Mouse (Mus musculus) neural tube, embryonic 13.5 days (tissue): ENCODE data around the gene Zfp213. TPM values are rescaled to one million over a fixed set of nuclear protein-coding genes. Genes with fewer than 3 reads are reported as not detected.
"Not testable (repeated sequence)": the region's sequence is repeated elsewhere in the genome, so short reads cannot be mapped to it uniquely, and the experiment has no call there.

Experiments used
- ATAC-seq: fragments of 200-750 bp; cut with Nextera tagmentation; 2 replicates; pipeline ENCODE4 v1.8.0; 2017; ENCODE audit warnings: low read depth, mild to moderate bottlenecking, moderate TSS enrichment, moderate library complexity
- H3K27ac ChIP-seq: fragments of 300-500 bp; sonication (generic); replicated peaks from 2 replicates; pipeline ENCODE4 v1.5.1; 2015; ENCODE audit warnings: moderate library complexity, mild to moderate bottlenecking, inconsistent platforms
- H3K27me3 ChIP-seq: fragments of 300-500 bp; sonication (generic); 2 replicates; pipeline ENCODE4 v1.6.1; 2015; ENCODE audit warnings: mild to moderate bottlenecking, inconsistent platforms
- H3K36me3 ChIP-seq: fragments of 300-500 bp; sonication (generic); 2 replicates; pipeline ENCODE4 v1.6.1; 2015; ENCODE audit warnings: mild to moderate bottlenecking, inconsistent platforms
- H3K4me1 ChIP-seq: fragments of 300-500 bp; sonication (generic); replicated peaks from 2 replicates; pipeline ENCODE4 v1.6.1; 2015; ENCODE audit warnings: inconsistent platforms
- H3K4me2 ChIP-seq: fragments of 300-500 bp; sonication (generic); 2 replicates; pipeline ENCODE4 v1.6.1; 2015; ENCODE audit warnings: inconsistent platforms, mild to moderate bottlenecking, moderate library complexity
- H3K4me3 ChIP-seq: fragments of 300-500 bp; sonication (generic); 2 replicates; pipeline ENCODE4 v1.5.1; 2015; ENCODE audit warnings: mild to moderate bottlenecking, inconsistent platforms
- H3K9ac ChIP-seq: fragments of 300-500 bp; sonication (generic); 2 replicates; pipeline ENCODE4 v1.6.1; 2015; ENCODE audit warnings: moderate library complexity, mild to moderate bottlenecking, inconsistent platforms
- H3K9me3 ChIP-seq: fragments of 300-500 bp; sonication (generic); 2 replicates; pipeline ENCODE4 v1.6.1; 2016; ENCODE audit warnings: inconsistent platforms
- WGBS: fragments of 180-500 bp; shearing (Covaris S2); methylation state at CpG from one replicate; pipeline ENCODE4 v1.1.7; 2015; 5-methylcytosine and 5-hydroxymethylcytosine counted together
- polyA plus RNA-seq: library from polyadenylated mRNA; unstranded; fragments of >200 nt; fragmentation: Nextera tagmentation; extraction: Ambion mirVana; gene quantifications from 2 replicates; pipeline ENCODE4 v1.2.1, GENCODE M21; 2015

Zfp213 gene
- polyA plus RNA-seq, 1 experiment from 2014 or later: 17.8 TPM

DNA sequence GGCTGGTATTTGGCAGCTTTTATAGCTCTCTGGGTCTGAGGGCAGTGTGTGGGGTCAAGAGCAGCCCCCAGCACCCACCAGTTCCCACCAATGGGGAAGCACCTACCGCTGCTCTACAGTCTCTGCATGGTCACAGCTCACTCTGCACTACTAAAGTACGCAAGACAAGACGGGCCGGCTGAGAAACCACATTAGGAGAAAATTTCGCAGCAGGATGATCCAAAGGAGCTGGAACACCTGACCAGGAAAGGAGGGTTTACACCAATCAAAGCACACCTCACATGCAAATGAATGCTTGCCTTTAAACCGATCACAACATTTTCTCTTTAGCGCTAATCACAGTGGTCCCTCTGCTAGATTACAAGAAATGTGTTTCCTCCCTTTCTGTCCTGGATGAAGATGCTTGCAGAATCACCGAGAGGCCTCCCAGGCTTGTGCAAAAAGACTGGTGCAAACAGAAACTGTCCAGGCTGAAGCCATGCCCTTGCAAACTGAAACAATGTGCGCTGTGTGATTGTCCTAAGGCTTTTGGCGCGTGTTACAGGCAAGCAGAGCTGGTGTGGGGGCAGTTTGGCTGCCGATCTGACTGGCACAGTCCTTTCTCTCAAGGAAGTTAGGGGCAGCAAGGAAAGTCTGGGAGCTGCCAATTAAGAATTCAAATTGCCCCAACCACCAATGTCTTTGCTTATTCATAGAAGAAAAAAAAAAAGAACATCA lies 21.9 kb downstream of the Zfp213 start:
- Histone ChIP-seq H3K4me3 (peak overlapping the region; percentile 16; the same call in 1 of the 2 replicates), H3K4me2 (peak overlapping the region; percentile 41), H3K9ac (0 out of 2 replicates have a peak overlapping the region, but pooled peaks have one; percentile 23), H3K9me3 (no peaks in the 10 kb centered on the region), H3K36me3 (no peaks in the 10 kb centered on the region), H3K4me1 (peaks cover 22% of the 10 kb centered on the region), H3K27ac (no peak overlapping the region), H3K27me3 (peaks cover 59% of the 10 kb centered on the region)
- no peak for ATAC-seq
- 14% methylated on average over 12 of the region's 12 CpGs for WGBS

DNA sequence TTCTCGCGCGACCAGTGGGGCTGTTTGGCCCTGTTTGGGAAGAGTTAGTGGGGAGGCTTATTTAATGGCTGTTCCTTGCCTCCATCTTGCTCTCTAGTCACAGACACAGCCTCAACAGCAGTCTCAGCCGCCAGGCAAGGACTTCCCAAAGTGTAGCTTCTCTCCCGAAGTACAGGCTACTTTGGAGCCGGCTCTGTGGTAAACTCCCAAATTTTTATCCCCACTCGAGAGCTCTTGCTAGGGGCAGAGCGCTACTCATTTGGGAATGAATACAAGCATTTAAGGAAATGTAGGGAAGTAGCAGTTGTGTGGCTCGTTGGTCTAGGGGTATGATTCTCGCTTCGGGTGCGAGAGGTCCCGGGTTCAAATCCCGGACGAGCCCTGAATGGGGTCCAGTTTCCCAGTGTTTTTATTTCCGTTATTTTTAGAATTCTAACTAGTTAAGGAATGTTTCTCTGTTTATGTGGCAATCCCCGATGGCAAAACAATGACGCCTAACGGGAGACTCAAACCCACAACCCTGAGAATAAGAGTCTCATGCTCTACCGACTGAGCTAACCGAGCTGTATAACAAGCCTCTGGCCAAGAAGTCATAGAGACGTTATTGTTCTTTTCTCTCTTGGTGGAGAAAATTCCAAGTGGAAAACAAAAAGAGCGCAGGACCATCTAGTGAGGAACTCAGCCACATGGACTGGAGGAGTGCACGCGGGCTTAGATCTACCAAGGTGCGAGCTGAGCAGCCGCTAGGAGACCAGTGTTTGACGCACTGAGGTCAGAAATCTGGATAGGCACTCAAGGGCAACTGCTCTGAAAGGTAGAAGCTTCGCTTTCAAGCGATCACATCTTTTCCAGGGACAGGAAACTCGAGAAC lies 23.2 kb downstream of the Zfp213 start:
- ATAC-seq: no peak
- Histone ChIP-seq H3K27me3 (peaks cover 65% of the 10 kb centered on the region), H3K9ac (no peak overlapping the region), H3K9me3 (no peaks in the 10 kb centered on the region), H3K4me3 (peak overlapping the region; percentile 3; the same call in 1 of the 2 replicates), H3K4me1 (peaks cover 22% of the 10 kb centered on the region), H3K4me2 (peak overlapping the region; percentile 9; the same call in 1 of the 2 replicates), H3K36me3 (no peaks in the 10 kb centered on the region), H3K27ac (no peak overlapping the region)
- 10% methylated on average over 31 of the region's 31 CpGs for WGBS

DNA sequence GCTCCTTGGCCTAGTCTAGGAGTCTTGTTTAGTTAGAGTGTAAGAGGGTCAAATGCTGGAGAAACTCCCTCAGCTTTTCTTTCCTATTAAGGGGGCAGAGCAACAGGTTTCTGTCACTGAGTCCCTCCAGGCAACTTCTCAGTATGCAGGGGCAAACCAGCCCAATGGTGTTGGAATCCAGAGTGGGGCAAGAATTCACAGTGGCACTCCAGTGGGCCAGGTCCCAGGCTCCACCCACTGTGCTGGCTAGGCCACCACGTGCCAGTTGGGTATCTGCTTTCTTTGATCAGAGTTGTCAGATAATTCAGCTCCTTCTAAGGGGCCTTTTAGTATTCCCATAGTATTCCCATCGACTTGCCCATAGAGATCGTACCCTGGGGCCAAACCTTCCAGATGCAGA lies 23.9 kb downstream of the Zfp213 start:
- H3K36me3 ChIP-seq: no peaks in the 10 kb centered on the region
- H3K27ac ChIP-seq: no peak overlapping the region
- no peaks in the 10 kb centered on the region for H3K9me3 ChIP-seq
- H3K4me2 ChIP-seq: no peak overlapping the region
- peaks cover 65% of the 10 kb centered on the region for H3K27me3 ChIP-seq
- ATAC-seq: no peak
- H3K4me1 ChIP-seq: peaks cover 22% of the 10 kb centered on the region
- 0 out of 2 replicates have a peak overlapping the region, but pooled peaks have one; percentile 3 for H3K4me3 ChIP-seq
- no peak overlapping the region for H3K9ac ChIP-seq
- WGBS: 44% methylated on average over 3 of the region's 3 CpGs

DNA sequence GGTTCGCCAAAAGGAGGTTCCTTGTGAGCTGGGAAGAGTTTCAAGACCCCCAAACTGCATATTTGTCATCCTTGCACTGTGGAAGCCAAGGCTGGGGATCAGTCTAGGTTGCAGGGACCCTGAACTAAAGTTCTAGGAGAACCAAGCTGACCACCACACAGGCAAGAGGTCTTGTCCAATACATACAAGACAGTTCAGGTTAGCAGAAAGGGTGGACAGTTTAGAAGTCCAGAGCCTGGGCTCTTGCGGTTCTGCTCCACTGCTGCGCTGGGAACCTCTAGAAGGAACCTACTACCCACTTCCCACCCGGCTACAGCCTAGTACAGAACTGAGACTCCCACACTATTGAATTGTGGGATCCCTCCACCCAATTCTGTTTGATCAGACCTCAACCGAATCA lies 24.4 kb downstream of the Zfp213 start:
- H3K36me3 ChIP-seq: no peaks in the 10 kb centered on the region
- H3K4me3 ChIP-seq: no peak overlapping the region
- WGBS: 90% methylated on average over 5 of the region's 5 CpGs
- H3K4me1 ChIP-seq: peaks cover 22% of the 10 kb centered on the region
- no peaks in the 10 kb centered on the region for H3K9me3 ChIP-seq
- no peak overlapping the region for H3K27ac ChIP-seq
- no peak overlapping the region for H3K4me2 ChIP-seq
- peaks cover 70% of the 10 kb centered on the region for H3K27me3 ChIP-seq
- no peak overlapping the region for H3K9ac ChIP-seq
- ATAC-seq: no peak

DNA sequence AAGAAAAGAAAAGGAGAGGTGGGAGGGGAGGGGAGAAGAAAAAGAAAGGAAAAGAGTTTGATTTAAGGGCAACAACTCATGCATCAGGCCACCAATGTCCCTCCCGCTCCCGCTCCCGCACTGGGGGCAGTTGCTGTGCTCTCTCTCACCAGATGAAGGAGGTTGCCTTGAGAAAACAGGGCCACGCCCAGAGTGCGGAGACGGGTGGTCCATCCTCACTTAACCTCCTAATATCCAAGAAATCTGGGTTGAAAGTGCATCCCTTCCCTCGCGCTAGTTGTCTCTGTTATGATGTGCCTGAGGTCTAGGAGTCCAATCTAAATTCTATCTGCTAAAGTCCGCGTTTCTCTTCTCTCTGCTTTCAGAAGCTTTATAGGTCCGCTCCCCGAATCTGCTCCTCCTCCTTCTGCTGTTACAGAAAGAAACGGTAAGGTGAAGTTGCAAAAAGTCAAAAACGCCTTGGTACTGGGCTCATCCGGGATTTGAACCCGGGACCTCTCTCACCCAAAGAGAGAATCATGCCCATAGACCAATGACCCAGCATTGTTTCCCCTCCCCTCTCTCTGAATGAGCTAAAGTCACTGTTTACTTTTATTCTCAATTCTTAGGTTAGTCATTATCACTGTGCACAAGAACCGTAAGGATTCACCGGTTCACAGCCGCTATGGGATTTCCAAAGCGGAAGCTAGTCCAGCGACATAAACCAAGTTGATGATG lies 25.6 kb downstream of the Zfp213 start:
- peak overlapping the region; percentile 31 for H3K4me3 ChIP-seq
- 10% methylated on average over 21 of the region's 21 CpGs for WGBS
- peak overlapping the region; percentile 52 for H3K4me2 ChIP-seq
- H3K27me3 ChIP-seq: peaks cover 75% of the 10 kb centered on the region
- no peak overlapping the region for H3K27ac ChIP-seq
- peaks cover 24% of the 10 kb centered on the region for H3K4me1 ChIP-seq
- peak overlapping the region; percentile 43 for H3K9ac ChIP-seq
- no peaks in the 10 kb centered on the region for H3K9me3 ChIP-seq
- H3K36me3 ChIP-seq: no peaks in the 10 kb centered on the region
- ATAC-seq: no peak

DNA sequence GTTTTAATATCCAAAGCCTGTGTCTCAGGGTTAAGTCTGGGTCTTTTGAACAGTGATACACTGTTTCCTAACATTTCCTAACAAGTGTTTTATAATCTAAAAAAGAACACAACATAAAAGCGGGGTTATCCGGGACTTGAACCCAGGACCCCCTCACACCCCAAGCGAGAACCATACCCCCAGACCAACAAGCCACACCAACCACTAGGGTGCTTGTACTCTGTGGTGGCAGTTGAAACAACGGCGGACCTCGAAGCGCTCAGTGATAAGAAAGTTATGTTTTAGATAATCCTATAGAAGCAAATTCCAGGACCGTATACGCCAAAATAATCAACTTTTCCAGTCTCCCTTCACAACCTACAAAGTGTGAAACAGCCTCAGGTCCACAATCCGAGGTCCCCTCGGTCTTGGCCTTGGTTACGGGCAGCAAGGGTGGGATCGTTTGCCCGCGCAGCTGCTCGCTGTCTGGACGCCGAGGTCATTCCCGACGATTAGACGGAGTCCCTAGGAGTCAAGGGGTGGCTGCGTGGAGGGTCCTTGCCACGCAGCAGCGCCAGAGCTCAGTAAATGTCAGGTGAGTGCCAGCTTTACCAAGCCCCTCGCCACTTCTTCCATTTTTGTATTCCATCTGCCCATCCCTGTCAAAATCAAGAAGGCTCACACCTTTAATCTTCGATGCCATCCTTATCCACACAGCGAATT lies 26.3 kb downstream of the Zfp213 start:
- H3K4me1 ChIP-seq: peaks cover 24% of the 10 kb centered on the region
- H3K9ac ChIP-seq: peak overlapping the region; percentile 43
- peaks cover 71% of the 10 kb centered on the region for H3K27me3 ChIP-seq
- H3K9me3 ChIP-seq: no peaks in the 10 kb centered on the region
- peak overlapping the region; percentile 31 for H3K4me3 ChIP-seq
- H3K27ac ChIP-seq: no peak overlapping the region
- no peaks in the 10 kb centered on the region for H3K36me3 ChIP-seq
- H3K4me2 ChIP-seq: peak overlapping the region; percentile 52
- 5% methylated on average over 27 of the region's 27 CpGs for WGBS
- ATAC-seq: no peak

DNA sequence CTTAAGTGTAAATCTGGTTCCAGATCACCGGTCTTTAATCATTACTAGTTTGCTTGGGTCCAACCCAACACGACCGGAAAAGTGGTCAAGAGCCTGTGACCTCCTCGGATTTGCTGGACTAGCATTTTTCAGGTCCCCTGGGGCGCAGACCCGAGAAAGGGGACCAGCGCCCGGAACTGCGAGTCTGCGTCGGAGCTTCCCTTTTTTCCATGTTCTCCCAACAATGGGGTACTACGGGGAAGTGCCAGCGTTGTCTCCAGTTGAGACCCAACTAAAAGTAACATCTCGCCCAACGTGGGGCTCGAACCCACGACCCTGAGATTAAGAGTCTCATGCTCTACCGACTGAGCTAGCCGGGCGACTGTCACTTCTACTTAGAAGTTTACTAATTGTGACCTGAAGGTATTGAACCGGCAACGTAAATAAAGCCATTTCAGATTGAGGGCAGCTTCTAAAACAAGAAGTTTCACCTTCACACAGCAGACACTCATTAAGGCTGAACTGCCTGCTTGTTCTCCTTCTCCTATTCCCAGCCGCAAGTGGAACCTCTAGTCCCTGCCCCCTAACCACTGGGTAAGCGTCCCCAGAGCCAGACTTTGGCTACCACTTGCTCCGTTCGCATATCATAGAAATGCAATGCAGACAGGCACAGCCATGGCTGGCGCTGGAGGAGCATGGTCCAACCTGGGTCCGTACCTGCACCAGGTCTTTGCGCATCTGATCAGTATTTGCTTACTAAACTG lies 28.8 kb downstream of the Zfp213 start:
- peaks cover 49% of the 10 kb centered on the region for H3K27me3 ChIP-seq
- H3K4me2 ChIP-seq: peak overlapping the region; percentile 24; the same call in 1 of the 2 replicates
- H3K9ac ChIP-seq, ATAC-seq, H3K4me3 ChIP-seq, H3K36me3 ChIP-seq, H3K27ac ChIP-seq, H3K9me3 ChIP-seq: not testable (repeated sequence)
- WGBS: under 1% methylated on average over 18 of the region's 29 CpGs
- peaks cover 15% of the 10 kb centered on the region for H3K4me1 ChIP-seq

DNA sequence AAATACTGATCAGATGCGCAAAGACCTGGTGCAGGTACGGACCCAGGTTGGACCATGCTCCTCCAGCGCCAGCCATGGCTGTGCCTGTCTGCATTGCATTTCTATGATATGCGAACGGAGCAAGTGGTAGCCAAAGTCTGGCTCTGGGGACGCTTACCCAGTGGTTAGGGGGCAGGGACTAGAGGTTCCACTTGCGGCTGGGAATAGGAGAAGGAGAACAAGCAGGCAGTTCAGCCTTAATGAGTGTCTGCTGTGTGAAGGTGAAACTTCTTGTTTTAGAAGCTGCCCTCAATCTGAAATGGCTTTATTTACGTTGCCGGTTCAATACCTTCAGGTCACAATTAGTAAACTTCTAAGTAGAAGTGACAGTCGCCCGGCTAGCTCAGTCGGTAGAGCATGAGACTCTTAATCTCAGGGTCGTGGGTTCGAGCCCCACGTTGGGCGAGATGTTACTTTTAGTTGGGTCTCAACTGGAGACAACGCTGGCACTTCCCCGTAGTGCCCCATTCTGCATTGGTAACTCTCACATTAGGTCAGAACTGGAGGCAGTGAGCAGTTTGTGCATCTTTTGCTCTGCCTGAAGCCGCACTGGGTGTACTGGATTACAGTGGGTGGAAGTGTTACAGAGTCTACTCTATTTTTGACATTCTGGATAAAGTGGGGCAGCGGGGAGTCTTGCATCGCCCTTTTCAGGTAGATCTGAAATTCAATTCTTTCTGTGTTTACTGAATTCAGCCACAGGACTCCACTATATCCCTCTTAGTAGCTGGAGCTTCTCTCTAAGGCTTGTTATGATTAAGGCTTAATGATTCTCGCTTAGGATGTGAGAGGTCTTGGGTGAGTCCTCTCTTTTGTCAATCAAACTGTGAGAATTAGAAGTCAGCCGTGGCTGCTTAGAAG lies 30.2 kb downstream of the Zfp213 start:
- H3K4me1 ChIP-seq: peaks cover 15% of the 10 kb centered on the region
- H3K9me3 ChIP-seq, H3K4me2 ChIP-seq, H3K27ac ChIP-seq, ATAC-seq, H3K36me3 ChIP-seq, H3K9ac ChIP-seq, H3K4me3 ChIP-seq: not testable (repeated sequence)
- 6% methylated on average over 11 of the region's 23 CpGs for WGBS
- peaks cover 35% of the 10 kb centered on the region for H3K27me3 ChIP-seq

DNA sequence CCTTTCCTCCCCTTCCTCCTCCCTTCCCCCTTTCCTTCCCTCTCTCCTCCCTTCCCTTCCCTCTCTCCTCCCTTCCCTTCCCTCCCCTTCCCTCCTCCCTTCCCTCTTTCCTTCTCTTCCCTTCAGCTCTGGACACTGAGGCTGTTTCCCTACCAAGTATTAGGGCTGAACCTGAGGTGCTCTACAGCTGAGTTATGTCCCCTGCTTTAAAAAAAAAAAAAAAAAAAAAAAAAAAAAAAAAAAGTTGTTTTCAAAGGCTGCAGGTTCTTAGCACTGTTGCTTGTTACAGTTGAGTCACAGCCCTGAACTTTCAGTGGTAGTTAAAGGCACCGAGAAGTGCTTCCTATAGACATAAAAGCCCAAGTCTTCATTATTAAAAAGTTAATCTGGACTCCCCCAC lies 32.6 kb downstream of the Zfp213 start:
- H3K27ac ChIP-seq, ATAC-seq, H3K36me3 ChIP-seq, H3K4me1 ChIP-seq, H3K4me3 ChIP-seq, H3K4me2 ChIP-seq, H3K9ac ChIP-seq, H3K9me3 ChIP-seq: not testable (repeated sequence)
- 28% methylated on average over 1 of the region's 1 CpGs for WGBS
- peaks cover 13% of the 10 kb centered on the region for H3K27me3 ChIP-seq

DNA sequence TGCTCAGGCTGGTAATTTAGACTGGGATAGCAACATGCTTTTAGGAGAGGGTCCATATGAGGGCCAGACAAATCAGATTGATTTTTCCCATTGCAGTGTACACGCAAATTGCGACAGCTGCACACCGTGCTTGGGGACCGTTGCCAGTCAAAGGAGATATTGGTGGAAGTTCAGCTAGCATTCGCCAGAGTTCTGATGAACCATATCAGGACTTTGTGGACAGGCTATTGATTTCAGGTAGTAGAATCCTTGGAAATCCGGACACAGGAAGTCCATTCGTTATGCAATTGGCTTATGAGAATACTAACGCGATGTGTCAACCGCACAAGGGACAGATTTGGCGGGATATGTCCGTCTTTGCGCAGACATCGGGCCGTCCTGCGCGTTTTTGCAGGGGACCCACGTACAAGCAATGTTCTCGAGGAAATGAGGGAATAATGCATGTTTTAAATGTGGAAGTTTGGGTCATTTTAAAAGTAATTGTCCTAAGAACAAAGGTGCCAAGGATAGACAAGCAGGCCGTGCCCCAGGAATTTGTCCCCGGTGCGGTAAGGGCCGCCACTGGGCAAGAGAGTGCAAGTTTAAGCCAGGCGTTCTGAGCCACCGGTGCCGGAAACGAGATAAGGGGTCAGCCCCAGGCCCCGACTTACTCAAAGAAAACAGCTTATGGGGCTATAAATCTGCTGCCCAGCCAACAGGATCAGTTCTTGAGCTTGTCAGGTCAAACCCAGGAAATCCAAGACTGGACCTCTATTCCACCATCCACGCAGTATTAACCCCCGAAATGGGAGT lies 40.9 kb downstream of the Zfp213 start:
- H3K4me1 ChIP-seq, H3K4me2 ChIP-seq, ATAC-seq, H3K9ac ChIP-seq, H3K27me3 ChIP-seq, H3K27ac ChIP-seq, H3K36me3 ChIP-seq, H3K9me3 ChIP-seq, H3K4me3 ChIP-seq: not testable (repeated sequence)
- 75% methylated on average over 30 of the region's 30 CpGs for WGBS
